In genomic region chr5:128952291-128953195, GRCm38 (mm10) we compare ENCODE assay signal across 8 mouse cellular contexts. TPM values are rescaled to one million over a fixed set of nuclear protein-coding genes. Genes with fewer than 3 reads are reported as not detected.
DNase-seq lines count a peak whose midpoint lies in the region; ATAC-seq and TF ChIP-seq lines count a peak whose summit lies in the region.

No protein-coding gene starts in this region.

- no peaks in the 10 kb centered on the region for H3K9me3 ChIP-seq in kidney, postnatal 0 days (replicated peaks; ENCODE audit: low read length)
- H3K9me3 ChIP-seq in embryonic facial prominence, embryonic 14.5 days (ENCODE audit: control insufficient read depth, low read length): 0 out of 2 replicates have a peak, but pooled peaks cover 6% of the 10 kb centered on the region
- no peaks in the 10 kb centered on the region for H3K9me3 ChIP-seq in neural tube, embryonic 11.5 days (ENCODE audit: control insufficient read depth, low read length)

- H3K4me1 ChIP-seq in kidney, postnatal 0 days (replicated peaks; ENCODE audit: insufficient read depth, low read length): no peaks in the 10 kb centered on the region
- H3K4me1 ChIP-seq in embryonic facial prominence, embryonic 14.5 days (ENCODE audit: control insufficient read depth, insufficient read depth, low read length): peaks cover 8% of the 10 kb centered on the region; the same call in 1 of the 2 replicates
- 0 out of 2 replicates have a peak, but pooled peaks cover 8% of the 10 kb centered on the region for H3K4me1 ChIP-seq in neural tube, embryonic 11.5 days (ENCODE audit: control insufficient read depth, insufficient read depth, low read length)

- peak overlapping the region; percentile 59 for H3K4me2 ChIP-seq in kidney, postnatal 0 days (ENCODE audit: low read length)
- peak overlapping the region; percentile 68 for H3K4me2 ChIP-seq in embryonic facial prominence, embryonic 14.5 days (ENCODE audit: low read depth, low read length)
- peak overlapping the region; percentile 85 for H3K4me2 ChIP-seq in neural tube, embryonic 11.5 days (ENCODE audit: low read depth)

- no peaks in the 10 kb centered on the region for H3K27me3 ChIP-seq in kidney, postnatal 0 days (ENCODE audit: insufficient read depth, low read length)
- H3K27me3 ChIP-seq in embryonic facial prominence, embryonic 14.5 days (replicated peaks; ENCODE audit: control insufficient read depth, insufficient read depth, low read length): peaks cover 17% of the 10 kb centered on the region
- H3K27me3 ChIP-seq in neural tube, embryonic 11.5 days (ENCODE audit: control insufficient read depth, insufficient read depth, low read length): no peaks in the 10 kb centered on the region

- no peak overlapping the region for H3K27ac ChIP-seq in kidney, postnatal 0 days
- H3K27ac ChIP-seq in embryonic facial prominence, embryonic 14.5 days (replicated peaks; ENCODE audit: low read depth, low read length): no peak overlapping the region
- H3K27ac ChIP-seq in neural tube, embryonic 11.5 days (ENCODE audit: low read depth, low read length): 0 out of 2 replicates have a peak overlapping the region, but pooled peaks have one; percentile 39

- WGBS in kidney, postnatal 0 days: 1% methylated on average over 35 of the region's 35 CpGs
- WGBS in embryonic facial prominence, embryonic 14.5 days: under 1% methylated on average over 28 of the region's 35 CpGs
- under 1% methylated on average over 35 of the region's 35 CpGs for WGBS in neural tube, embryonic 11.5 days

- no peak for TF ChIP-seq CTCF in kidney, postnatal 0 days (IDR thresholded peaks at IDR 0.05; ENCODE audit: low read depth)

- no peak for DNase-seq in kidney, postnatal 0 days (ENCODE audit: low spot score)
- no peak for DNase-seq in kidney, postnatal 36 days
- no peak for DNase-seq in embryonic facial prominence, embryonic 14.5 days (ENCODE audit: low spot score)
- DNase-seq in layer of hippocampus, postnatal 10 days (ENCODE audit: low spot score in 2 of 2): peak; percentile 46 to 62
- peak; percentile 53 for DNase-seq in neural tube, embryonic 11.5 days (ENCODE audit: low spot score)
- DNase-seq in urinary bladder, postnatal 36 days (ENCODE audit: low spot score in 2 of 2): no peak
- DNase-seq in thymus, postnatal 4 days: no peak

- H3K36me3 ChIP-seq in kidney, postnatal 0 days (ENCODE audit: insufficient read depth, low read length): no peaks in the 10 kb centered on the region
- no peaks in the 10 kb centered on the region for H3K36me3 ChIP-seq in embryonic facial prominence, embryonic 14.5 days (ENCODE audit: control insufficient read depth, insufficient read depth, low read length)
- H3K36me3 ChIP-seq in neural tube, embryonic 11.5 days (ENCODE audit: control insufficient read depth, insufficient read depth, low read length): no peaks in the 10 kb centered on the region

- no peak for ATAC-seq in kidney, postnatal 0 days (replicated peaks; ENCODE audit: low FRiP score, low read depth)
- no peak; the same call in 1 of the 2 replicates for ATAC-seq in embryonic facial prominence, embryonic 14.5 days (ENCODE audit: low read depth)
- ATAC-seq in neural tube, embryonic 11.5 days (ENCODE audit: insufficient read depth, low FRiP score, low TSS enrichment): 0 out of 2 replicates have a peak, but pooled peaks have one; percentile 32
- no peak for ATAC-seq in megakaryocyte progenitor cell, adult 5-6 weeks (replicated peaks; ENCODE audit: poor library complexity)

- H3K4me3 ChIP-seq in kidney, postnatal 0 days (replicated peaks; ENCODE audit: low read depth, low read length): peak overlapping the region; percentile 22
- H3K4me3 ChIP-seq in embryonic facial prominence, embryonic 14.5 days (ENCODE audit: low read depth, low read length): peak overlapping the region; percentile 41
- H3K4me3 ChIP-seq in neural tube, embryonic 11.5 days (ENCODE audit: low read depth, low read length): peak overlapping the region; percentile 49

- no peak overlapping the region for H3K9ac ChIP-seq in kidney, postnatal 0 days (ENCODE audit: low read depth, low read length)
- peak overlapping the region; percentile 54 for H3K9ac ChIP-seq in embryonic facial prominence, embryonic 14.5 days (ENCODE audit: low read depth, low read length)
- peak overlapping the region; percentile 69 for H3K9ac ChIP-seq in neural tube, embryonic 11.5 days (ENCODE audit: low read length)

RNA-seq across cellular contexts. Expression of gene Rimbp2, which starts 0.7 kb away (rescaled TPM):
- polyA plus RNA-seq in kidney, postnatal 0 days (2015; fragmentation: Nextera tagmentation; extraction: Ambion mirVana): not detected in 2 replicates
- polyA plus RNA-seq in embryonic facial prominence, embryonic 14.5 days (2014; fragmentation: Nextera tagmentation; extraction: Ambion mirVana): 0.21 and 0.66 TPM in 2 replicates
- total RNA-seq in layer of hippocampus, postnatal 10 days (2021): 10 to 100 TPM; 91.4 to 98.4 TPM
- 2.9 TPM in 2 replicates for polyA plus RNA-seq in neural tube, embryonic 11.5 days (2014; fragmentation: Nextera tagmentation; extraction: Ambion mirVana)
- total RNA-seq in megakaryocyte progenitor cell, adult 5-6 weeks (2015): not detected in 2 replicates
- not detected in 2 replicates for total RNA-seq in megakaryocyte progenitor cell, adult 5-6 weeks (2017)

RNA-seq across cellular contexts. Expression of gene Stx2, which starts 55.8 kb away (rescaled TPM):
- 32.7 and 33.0 TPM in 2 replicates for polyA plus RNA-seq in kidney, postnatal 0 days (2015; fragmentation: Nextera tagmentation; extraction: Ambion mirVana)
- 34.5 and 38.8 TPM in 2 replicates for polyA plus RNA-seq in embryonic facial prominence, embryonic 14.5 days (2014; fragmentation: Nextera tagmentation; extraction: Ambion mirVana)
- 10 to 100 TPM; 31.9 to 33.2 TPM for total RNA-seq in layer of hippocampus, postnatal 10 days (2021)
- polyA plus RNA-seq in neural tube, embryonic 11.5 days (2014; fragmentation: Nextera tagmentation; extraction: Ambion mirVana): 32.7 and 34.0 TPM in 2 replicates
- total RNA-seq in megakaryocyte progenitor cell, adult 5-6 weeks (2015): 12.6 and 19.4 TPM in 2 replicates
- total RNA-seq in megakaryocyte progenitor cell, adult 5-6 weeks (2017): 24.3 and 26.0 TPM in 2 replicates

Comparison
In these comparisons a context has a peak if more than half of its experiments do, and no peak if none do; other contexts are left out.
1. DNase-seq: peak in layer of hippocampus, postnatal 10 days (2 of 2) and neural tube, embryonic 11.5 days (single experiment); none in kidney, postnatal 0 days (single experiment), kidney, postnatal 36 days (0 of 2), embryonic facial prominence, embryonic 14.5 days (single experiment), urinary bladder, postnatal 36 days (0 of 2) and thymus, postnatal 4 days (single experiment).
2. Peak in every context shown above with its lines, with median percentiles within 50 percentile points of each other: H3K4me2 ChIP-seq and H3K4me3 ChIP-seq.